Mouse (Mus musculus) MEL (cell line): Measurements from ENCODE around the gene Gm28047. TPM values are rescaled to one million over a fixed set of nuclear protein-coding genes. Genes with fewer than 3 reads are reported as not detected.

Source experiments
- DNase-seq: peaks from one replicate; pipeline ENCODE4 v3.0.0; 2011; ENCODE audit warnings: low read depth, low spot score
- H3K27ac ChIP-seq: 2 replicates; pipeline ENCODE4 v1.5.1; 2012; ENCODE audit warnings: low read depth, mild to moderate bottlenecking, control low read depth, low read length, moderate library complexity; ENCODE audit not compliant: control insufficient read depth
- H3K27me3 ChIP-seq, 2 experiments: fragments of 150-350 bp in 1 of 2; sonication (generic) in 1 of 2; 2 replicates each; pipeline ENCODE4 v1.6.1; 2012; ENCODE audit warnings: low read length in 2 of 2, mild to moderate bottlenecking in 2 of 2, improper control_type of control experiment in 1 of 2, moderate library complexity in 1 of 2; ENCODE audit not compliant: insufficient read depth in 2 of 2, control insufficient read depth in 1 of 2
- H3K36me3 ChIP-seq, 2 experiments: 2 replicates each; pipeline ENCODE4 v1.6.1; 2012 to 2014; ENCODE audit warnings: low read length in 2 of 2, improper control_type of control experiment in 1 of 2, inconsistent platforms in 1 of 2, mild to moderate bottlenecking in 1 of 2; ENCODE audit not compliant: insufficient read depth in 2 of 2, control insufficient read depth in 1 of 2
- H3K4me1 ChIP-seq, 2 experiments: fragments of 150-350 bp in 1 of 2; sonication (generic) in 1 of 2; 2 replicates each; pipeline ENCODE4 v1.6.1; 2012; ENCODE audit warnings: low read length in 2 of 2, improper control_type of control experiment in 1 of 2, mild to moderate bottlenecking in 1 of 2; ENCODE audit not compliant: insufficient read depth in 2 of 2, control insufficient read depth in 1 of 2
- H3K4me3 ChIP-seq, 2 experiments: fragments of 150-350 bp in 1 of 2; sonication (generic) in 1 of 2; 2 replicates each; pipeline ENCODE4 v1.5.1; 2012; ENCODE audit warnings: low read depth in 2 of 2, low read length in 2 of 2, mild to moderate bottlenecking in 2 of 2, moderate library complexity in 2 of 2, control low read depth in 1 of 2, improper control_type of control experiment in 1 of 2; ENCODE audit not compliant: control insufficient read depth in 1 of 2, insufficient read depth in 1 of 2
- H3K79me2 ChIP-seq: 2 replicates; pipeline ENCODE4 v1.6.1; 2012; ENCODE audit warnings: mild to moderate bottlenecking, low read length, moderate library complexity; ENCODE audit not compliant: control insufficient read depth, poor library complexity, insufficient read depth
- H3K9ac ChIP-seq: 2 replicates; pipeline ENCODE4 v1.6.1; 2012; ENCODE audit warnings: low read depth, mild to moderate bottlenecking, control low read depth, low read length, moderate library complexity; ENCODE audit not compliant: control insufficient read depth, poor library complexity, severe bottlenecking
- H3K9me3 ChIP-seq: fragments of 150-350 bp; sonication (generic); replicated peaks from 2 replicates; pipeline ENCODE4 v1.6.1; 2012; ENCODE audit warnings: mild to moderate bottlenecking, low read length, improper control_type of control experiment, moderate library complexity; ENCODE audit not compliant: insufficient read depth
- BHLHE40 ChIP-seq: IDR thresholded peaks from 2 replicates; pipeline ENCODE4 v1.6.1; 2012; ENCODE audit warnings: low read depth, mild to moderate bottlenecking, inconsistent platforms, low read length, improper control_type of control experiment, borderline replicate concordance
- CHD1 ChIP-seq: IDR thresholded peaks from 2 replicates; pipeline ENCODE4 v1.6.1; 2012; ENCODE audit warnings: low read depth, mild to moderate bottlenecking, inconsistent platforms, low read length, improper control_type of control experiment
- E2F4 ChIP-seq: IDR thresholded peaks from 2 replicates; pipeline ENCODE4 v1.6.1; 2011; ENCODE audit warnings: low read depth, low read length, improper control_type of control experiment, borderline replicate concordance
- ELF1 ChIP-seq: IDR thresholded peaks from 2 replicates; pipeline ENCODE4 v1.6.1; 2014; ENCODE audit warnings: low read depth, mild to moderate bottlenecking, inconsistent platforms, low read length, improper control_type of control experiment, moderate library complexity
- EP300 ChIP-seq, 2 experiments: IDR thresholded peaks; 2 replicates each; pipeline ENCODE4 v1.6.1; 2011; ENCODE audit warnings: improper control_type of control experiment in 2 of 2, low read length in 2 of 2, low read depth in 1 of 2, mild to moderate bottlenecking in 1 of 2
- ETS1 ChIP-seq: IDR thresholded peaks from 2 replicates; pipeline ENCODE4 v1.6.1; 2012; ENCODE audit warnings: low read depth, mild to moderate bottlenecking, inconsistent platforms, low read length, improper control_type of control experiment, moderate library complexity
- GABPA ChIP-seq: IDR thresholded peaks from 2 replicates; pipeline ENCODE4 v1.6.1; 2012; ENCODE audit warnings: low read depth, mild to moderate bottlenecking, inconsistent platforms, low read length, improper control_type of control experiment, moderate library complexity
- GATA1 ChIP-seq: IDR thresholded peaks from 2 replicates; pipeline ENCODE4 v1.6.1; 2011; ENCODE audit warnings: low read depth, low read length, improper control_type of control experiment
- HCFC1 ChIP-seq: IDR thresholded peaks from 2 replicates; pipeline ENCODE4 v1.6.1; 2012; ENCODE audit warnings: low read depth, mild to moderate bottlenecking, inconsistent platforms, low read length, improper control_type of control experiment, moderate library complexity
- MAX ChIP-seq: IDR thresholded peaks from 2 replicates; pipeline ENCODE4 v1.6.1; 2011; ENCODE audit warnings: low read length, improper control_type of control experiment
- MYB ChIP-seq: IDR thresholded peaks from 2 replicates; pipeline ENCODE4 v1.6.1; 2011; ENCODE audit warnings: mild to moderate bottlenecking, low read depth, low read length, improper control_type of control experiment
- MYC ChIP-seq: IDR thresholded peaks from 2 replicates; pipeline ENCODE4 v1.6.1; 2011; ENCODE audit warnings: low read depth, mild to moderate bottlenecking, low read length, improper control_type of control experiment, moderate library complexity
- NRF1 ChIP-seq: IDR thresholded peaks from 2 replicates; pipeline ENCODE4 v1.6.1; 2014; ENCODE audit warnings: low read depth, mild to moderate bottlenecking, inconsistent platforms, low read length, improper control_type of control experiment, moderate library complexity; ENCODE audit not compliant: poor library complexity, insufficient read depth, severe bottlenecking
- POLR2AphosphoS2 ChIP-seq: IDR thresholded peaks from 2 replicates; pipeline ENCODE4 v1.6.1; 2011; ENCODE audit warnings: low read length, improper control_type of control experiment
- RAD21 ChIP-seq: IDR thresholded peaks from 2 replicates; pipeline ENCODE4 v1.6.1; 2011; ENCODE audit warnings: mild to moderate bottlenecking, low read depth, low read length, improper control_type of control experiment
- SIN3A ChIP-seq: IDR thresholded peaks from 2 replicates; pipeline ENCODE4 v1.6.1; 2012; ENCODE audit warnings: low read length, improper control_type of control experiment, inconsistent platforms
- TAL1 ChIP-seq: IDR thresholded peaks from 2 replicates; pipeline ENCODE4 v1.6.1; 2012; ENCODE audit warnings: mild to moderate bottlenecking, inconsistent platforms, low read length, moderate library complexity, mixed read lengths
- TCF12 ChIP-seq: IDR thresholded peaks from 2 replicates; pipeline ENCODE4 v1.6.1; 2014; ENCODE audit warnings: low read depth, mild to moderate bottlenecking, inconsistent platforms, low read length, improper control_type of control experiment, moderate library complexity
- UBTF ChIP-seq: IDR thresholded peaks from 2 replicates; pipeline ENCODE4 v1.6.1; 2012; ENCODE audit warnings: low read depth, mild to moderate bottlenecking, inconsistent platforms, low read length, improper control_type of control experiment, moderate library complexity, borderline replicate concordance; ENCODE audit not compliant: insufficient read depth
- USF1 ChIP-seq: IDR thresholded peaks from 2 replicates; pipeline ENCODE4 v1.6.1; 2014; ENCODE audit warnings: low read depth, mild to moderate bottlenecking, inconsistent platforms, low read length, improper control_type of control experiment, moderate library complexity
- ZC3H11A ChIP-seq: IDR thresholded peaks from 2 replicates; pipeline ENCODE4 v1.6.1; 2012; ENCODE audit warnings: low read depth, mild to moderate bottlenecking, inconsistent platforms, low read length, improper control_type of control experiment
- ZMIZ1 ChIP-seq: IDR thresholded peaks from 2 replicates; pipeline ENCODE4 v1.6.1; 2012; ENCODE audit warnings: low read depth, mild to moderate bottlenecking, inconsistent platforms, low read length, improper control_type of control experiment, moderate library complexity
- polyA plus RNA-seq, 2 experiments: library from polyadenylated mRNA; stranded (reverse) in 1 of 2; unstranded in 1 of 2; fragments of >175 nt in 1 of 2; fragments of >200 nt in 1 of 2; gene quantifications; 2 replicates each; pipeline versions ENCODE4 v1.2.1 to v1.2.4; 2012; ENCODE audit warnings: low replicate concordance in 2 of 2, low read depth in 1 of 2; ENCODE audit not compliant: insufficient read length in 2 of 2, insufficient read depth in 1 of 2, missing spikeins in 1 of 2
- total RNA-seq: library from RNA; depleted of rRNA; stranded (reverse); fragments of 300-350 nt; gene quantifications from 2 replicates; pipeline ENCODE4 v1.2.3, GENCODE M21; 2012

Gene Gm28047
- total and polyA plus RNA-seq, 3 experiments: 0.52 TPM; not detected in 2

- no peak for TF ChIP-seq TCF12
- TF ChIP-seq NRF1: 0 out of 2 replicates have a peak, but pooled peaks have one; percentile 2
- 0 out of 2 replicates have a peak, but pooled peaks have one; percentile 26 for TF ChIP-seq ELF1
- TF ChIP-seq E2F4: no peak
- TF ChIP-seq MAX: peak; percentile 72
- TF ChIP-seq HCFC1: peak; percentile 32
- TF ChIP-seq GABPA: no peak
- no peak for TF ChIP-seq MYB
- peak; percentile 97 for TF ChIP-seq USF1
- TF ChIP-seq MYC: no peak
- 0 out of 2 replicates have a peak, but pooled peaks have one; percentile 13 for TF ChIP-seq GATA1
- TF ChIP-seq CHD1: no peak
- TF ChIP-seq UBTF: no peak
- TF ChIP-seq BHLHE40: peak; percentile 90
- no peak for TF ChIP-seq ZC3H11A
- TF ChIP-seq POLR2AphosphoS2: no peak
- peak; percentile 79 for TF ChIP-seq SIN3A
- TF ChIP-seq TAL1: no peak
- no peak for TF ChIP-seq ZMIZ1
- TF ChIP-seq ETS1: peak; percentile 30; the same call in 1 of the 2 replicates
- no peak for TF ChIP-seq EP300 (IDR thresholded peaks at IDR 0.05; ENCODE audit: low read depth in 1 of 2, low read length in 2 of 2)
- no peak for TF ChIP-seq RAD21
These were observed 114.1 kb downstream of the Gm28047 start (continued) for GRCm38 (mm10) chr15:102510590-102511284.

- no peaks in the 10 kb centered on the region for H3K79me2 ChIP-seq
- DNase-seq: no peak
- H3K4me1 ChIP-seq: peaks cover 7 to 24% of the 10 kb centered on the region in 2 experiments
- H3K27me3 ChIP-seq: no peaks in the 10 kb centered on the region
- H3K9me3 ChIP-seq: no peaks in the 10 kb centered on the region
- TF ChIP-seq ZMIZ1 (no peak), POLR2AphosphoS2 (0 out of 2 replicates have a peak, but pooled peaks have one; percentile 23)
- peaks cover 0 to 12% of the 10 kb centered on the region in 2 experiments; a peak in 2 of 4 replicates for H3K36me3 ChIP-seq
- no peak overlapping the region for H3K27ac ChIP-seq
- H3K9ac ChIP-seq: peak overlapping the region; percentile 50
- peak overlapping the region; percentile 38 to 57 for H3K4me3 ChIP-seq
These were observed 114.8 kb downstream of the Gm28047 start for GRCm38 (mm10) chr15:102510110-102510509.
